Mouse (Mus musculus): Measurements from ENCODE around the gene Olfr1402.

Olfr1402 gene

DNA sequence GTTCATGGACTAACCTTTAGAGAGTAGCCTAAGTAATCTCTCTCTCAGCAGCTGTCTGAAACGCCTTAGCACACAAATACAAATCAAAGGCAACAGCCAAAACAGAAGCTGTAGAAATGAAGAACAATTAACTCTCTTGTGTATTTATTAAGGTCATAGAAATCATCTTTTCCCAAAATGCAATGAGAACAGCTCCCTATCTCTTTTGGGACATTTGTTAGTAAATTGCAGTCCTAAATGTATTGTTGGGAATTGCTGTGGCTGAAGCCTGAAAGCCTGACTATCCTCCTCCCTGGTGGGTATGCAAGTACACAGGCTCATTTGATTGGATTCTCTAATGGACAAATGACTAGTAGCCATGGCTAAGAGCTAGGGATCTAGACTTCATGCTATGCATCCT is at the start of gene Olfr1402:
Gene Olfr1402, minus strand, starts transcription at position 101 of the 400 bp plus-strand sequence.
- no peak for DNase-seq (ENCODE audit: low spot score in 2 of 2)

DNA sequence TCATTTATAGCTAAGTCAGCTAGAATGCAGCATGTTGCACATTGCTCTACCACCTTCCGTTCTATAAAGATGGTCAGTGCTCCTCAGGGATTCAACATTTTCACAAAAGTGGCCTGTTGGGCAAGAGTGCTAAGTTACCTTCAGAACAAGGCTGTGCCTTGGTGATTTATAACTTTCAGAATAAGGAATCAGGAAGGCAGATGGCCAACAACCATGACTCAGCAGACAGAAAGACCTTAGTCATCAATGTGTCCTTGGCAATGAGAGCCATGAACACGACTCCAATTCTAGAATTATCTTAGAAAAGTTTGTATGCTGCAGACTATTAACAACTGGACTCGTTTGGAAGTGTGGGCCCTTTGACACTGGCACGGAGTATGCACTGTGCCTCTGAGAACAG is 33.5 kb upstream of the Olfr1402 start:
- no peak for DNase-seq (ENCODE audit: low spot score in 2 of 2)

DNA sequence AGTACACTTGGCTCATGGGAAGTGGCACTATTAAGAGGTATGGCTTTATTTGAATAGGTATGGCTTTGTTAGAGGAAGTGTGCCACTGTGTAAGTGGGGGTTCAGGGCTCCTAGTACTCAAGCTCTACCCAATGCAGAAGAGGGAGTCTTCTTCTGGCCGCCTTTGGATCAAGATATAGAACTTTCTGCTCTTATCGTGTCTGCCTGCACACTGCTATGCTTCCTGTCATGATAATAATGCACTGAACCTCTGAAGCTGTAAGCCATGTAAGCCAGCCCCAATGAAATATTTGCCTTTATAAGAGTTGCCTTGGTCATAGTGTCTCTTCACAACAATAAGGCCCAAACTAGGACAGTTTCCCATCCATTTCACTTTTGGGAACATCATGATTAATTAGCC is 16.8 kb upstream of the Olfr1402 start:
- no peak for DNase-seq (ENCODE audit: low spot score in 2 of 2)

DNA sequence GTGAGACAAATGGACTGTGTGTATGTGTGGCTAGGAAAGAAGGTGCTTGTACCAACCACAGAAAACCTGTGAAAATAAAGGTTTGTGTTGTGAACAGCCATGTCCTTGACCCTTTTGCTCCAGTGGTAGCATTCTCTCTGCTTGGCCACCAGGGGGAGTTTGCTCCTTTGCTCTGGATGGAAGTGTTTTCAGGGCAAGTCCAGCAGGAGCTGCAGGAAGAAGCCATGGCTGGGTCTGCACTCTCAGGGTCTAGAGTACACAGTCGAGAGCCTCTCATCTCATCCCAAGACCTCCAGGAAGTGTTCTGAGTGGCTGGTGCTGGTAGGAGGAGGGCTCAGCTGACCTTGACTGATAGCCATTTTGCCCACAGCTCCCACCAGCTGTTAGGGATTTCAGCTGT is 27.5 kb downstream of the Olfr1402 start:
- DNase-seq (ENCODE audit: low spot score in 2 of 2): no peak

DNA sequence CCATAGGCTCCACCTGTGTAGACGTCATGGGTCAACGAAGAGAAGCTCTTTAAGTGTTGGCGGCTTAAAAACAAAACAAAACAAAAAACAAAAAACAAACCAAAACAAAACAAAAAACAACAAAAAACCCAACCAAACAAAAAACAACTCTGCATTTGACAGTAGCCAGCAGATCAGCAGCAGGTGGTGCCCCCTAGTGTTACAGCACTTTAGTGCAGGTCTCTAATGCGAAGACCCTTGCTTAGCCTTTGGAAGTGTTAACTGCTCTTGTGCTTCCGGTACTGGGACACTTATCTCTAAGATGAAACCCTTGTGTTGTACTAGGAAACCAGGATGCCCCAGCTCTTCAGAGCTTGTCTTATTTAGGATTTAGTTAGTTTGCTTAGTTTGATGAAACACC is 28.7 kb downstream of the Olfr1402 start:
- DNase-seq (ENCODE audit: low spot score in 2 of 2): no peak

DNA sequence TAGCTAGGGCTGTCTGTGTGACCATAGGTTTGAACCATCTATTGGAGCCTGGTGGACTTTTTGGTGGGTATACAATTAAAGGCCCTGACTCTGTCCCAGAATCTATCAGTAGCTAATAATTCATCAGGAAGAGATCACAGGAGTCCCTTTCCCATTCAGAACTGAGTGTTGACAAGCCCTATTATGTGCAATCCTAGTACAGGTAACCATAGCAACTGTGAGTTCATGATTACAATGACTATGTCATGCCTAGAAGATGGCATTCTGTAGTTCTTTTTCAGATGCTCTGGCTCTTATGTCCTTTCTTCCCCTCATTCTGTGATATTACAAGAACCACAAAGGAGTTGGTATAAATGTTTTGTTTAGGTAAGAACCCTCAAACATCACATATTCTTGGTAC is 51.4 kb downstream of the Olfr1402 start:
- no peak for DNase-seq (ENCODE audit: low spot score in 2 of 2)

DNA sequence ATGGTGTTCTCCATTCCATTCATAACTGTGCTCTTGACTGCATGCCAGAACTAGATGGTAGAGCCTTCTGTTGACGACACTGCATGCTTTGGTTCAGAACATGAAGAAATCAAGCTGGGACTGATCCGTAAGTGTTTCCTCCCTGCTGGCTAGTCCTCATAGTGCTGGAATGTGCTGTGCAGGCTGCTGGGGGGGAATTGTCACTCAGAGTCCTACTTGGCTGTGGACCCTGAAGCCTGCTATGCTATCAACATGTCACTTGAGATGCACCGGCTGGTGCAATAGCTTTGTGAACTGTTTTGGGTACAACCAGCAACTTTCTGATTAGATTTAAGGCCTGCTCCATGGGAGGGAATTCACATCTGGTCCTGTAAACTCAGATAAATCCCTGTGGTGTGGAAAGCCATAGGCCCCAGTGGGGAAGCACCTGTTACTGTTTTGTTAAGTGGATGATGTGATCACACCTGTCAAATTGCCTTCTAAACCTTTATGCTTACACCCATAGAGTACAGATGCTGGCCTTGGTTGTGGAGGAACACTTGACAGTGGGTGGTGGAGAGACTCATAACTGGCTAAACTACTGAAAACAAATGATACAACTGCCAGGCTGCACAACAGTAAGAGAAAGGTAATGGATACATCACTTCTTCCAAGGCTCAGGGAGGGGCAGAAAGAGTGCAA is 58.3 kb downstream of the Olfr1402 start:
- no peak for DNase-seq (ENCODE audit: low spot score in 2 of 2)

DNA sequence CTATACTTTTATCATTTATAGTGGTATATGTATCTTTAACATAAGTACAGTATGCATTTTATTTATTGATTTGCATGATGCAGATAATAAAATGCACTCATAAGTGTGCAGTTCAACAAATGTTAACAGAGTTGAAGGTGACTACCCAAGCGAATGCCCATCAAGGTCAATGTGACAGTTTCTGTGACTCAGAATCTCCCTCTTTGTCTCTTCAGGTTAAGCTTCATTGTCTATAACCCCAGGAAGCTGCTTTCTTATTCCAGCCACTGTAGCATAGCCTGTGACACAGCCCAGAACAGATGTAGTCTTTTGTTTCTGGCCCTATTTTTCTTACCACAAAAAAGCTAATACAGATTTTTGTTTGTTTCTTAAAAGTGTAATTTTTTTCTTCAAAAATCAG is 63.4 kb downstream of the Olfr1402 start:
- no peak for DNase-seq (ENCODE audit: low spot score in 2 of 2)
